Mouse (Mus musculus) lung, embryonic 15.5 days (tissue): ENCODE results near the gene Arntl2. TPM values are rescaled to one million over a fixed set of nuclear protein-coding genes. Genes with fewer than 3 reads are reported as not detected.
"Not testable (repeated sequence)": the region's sequence is repeated elsewhere in the genome, so short reads cannot be mapped to it uniquely, and the experiment has no call there.

Experiments used
- ATAC-seq: fragments of 200-750 bp; cut with Nextera tagmentation; 2 replicates; pipeline ENCODE4 v1.8.0; 2017; ENCODE audit warnings: moderate number of reproducible peaks, borderline replicate concordance; ENCODE audit not compliant: low FRiP score, low TSS enrichment; ENCODE audit errors: extremely low read depth
- H3K27ac ChIP-seq: fragments of 300-500 bp; sonication (generic); 2 replicates; pipeline ENCODE4 v1.5.1; 2015; ENCODE audit warnings: moderate library complexity, mild to moderate bottlenecking, inconsistent platforms
- H3K27me3 ChIP-seq: fragments of 300-500 bp; sonication (generic); 2 replicates; pipeline ENCODE4 v1.6.1; 2015; ENCODE audit warnings: inconsistent platforms
- H3K36me3 ChIP-seq: fragments of 300-500 bp; sonication (generic); 2 replicates; pipeline ENCODE4 v1.6.1; 2015; ENCODE audit warnings: inconsistent platforms
- H3K4me1 ChIP-seq: fragments of 300-500 bp; sonication (generic); 2 replicates; pipeline ENCODE4 v1.6.1; 2015; ENCODE audit warnings: inconsistent platforms
- H3K4me2 ChIP-seq: fragments of 300-500 bp; sonication (generic); 2 replicates; pipeline ENCODE4 v1.6.1; 2015; ENCODE audit warnings: inconsistent platforms, mild to moderate bottlenecking, moderate library complexity
- H3K4me3 ChIP-seq: fragments of 300-500 bp; sonication (generic); 2 replicates; pipeline ENCODE4 v1.5.1; 2015; ENCODE audit warnings: mild to moderate bottlenecking, inconsistent platforms
- H3K9ac ChIP-seq: fragments of 300-500 bp; sonication (generic); 2 replicates; pipeline ENCODE4 v1.6.1; 2015; ENCODE audit warnings: inconsistent platforms
- H3K9me3 ChIP-seq: fragments of 300-500 bp; sonication (generic); 2 replicates; pipeline ENCODE4 v1.6.1; 2016; ENCODE audit warnings: inconsistent platforms
- WGBS: fragments of 180-500 bp; shearing (Covaris S2); methylation state at CpG from one replicate; pipeline ENCODE4 v1.1.7; 2015; 5-methylcytosine and 5-hydroxymethylcytosine counted together
- polyA plus RNA-seq: library from polyadenylated mRNA; unstranded; fragments of >200 nt; fragmentation: Nextera tagmentation; extraction: Ambion mirVana; gene quantifications from 2 replicates; pipeline ENCODE4 v1.2.1, GENCODE M21; 2015

Gene Arntl2
- polyA plus RNA-seq, 1 experiment from 2014 or later, result 5.6 TPM

- Histone ChIP-seq H3K36me3 (no peaks in the 10 kb centered on the region; the same call in 1 of the 2 replicates), H3K4me2 (no peak overlapping the region), H3K9me3 (no peaks in the 10 kb centered on the region), H3K4me3 (no peak overlapping the region), H3K27ac (no peak overlapping the region), H3K4me1 (no peaks in the 10 kb centered on the region), H3K9ac (no peak overlapping the region), H3K27me3 (no peaks in the 10 kb centered on the region)
- ATAC-seq, result no peak
- WGBS, result 62% methylated on average over 4 of the region's 4 CpGs
Observed at GRCm38 (mm10) chr6:146760736-146761135, 35.1 kb upstream of the Arntl2 start.

- Histone ChIP-seq H3K27ac (no peak overlapping the region), H3K4me1 (no peaks in the 10 kb centered on the region), H3K27me3 (no peaks in the 10 kb centered on the region), H3K9ac (no peak overlapping the region), H3K36me3 (no peaks in the 10 kb centered on the region; the same call in 1 of the 2 replicates), H3K4me2 (no peak overlapping the region), H3K4me3 (no peak overlapping the region), H3K9me3 (no peaks in the 10 kb centered on the region)
- no peak for ATAC-seq
- WGBS, result 55% methylated on average over 5 of the region's 5 CpGs
Observed at GRCm38 (mm10) chr6:146762264-146762898, 33.5 kb upstream of the Arntl2 start.

DNA sequence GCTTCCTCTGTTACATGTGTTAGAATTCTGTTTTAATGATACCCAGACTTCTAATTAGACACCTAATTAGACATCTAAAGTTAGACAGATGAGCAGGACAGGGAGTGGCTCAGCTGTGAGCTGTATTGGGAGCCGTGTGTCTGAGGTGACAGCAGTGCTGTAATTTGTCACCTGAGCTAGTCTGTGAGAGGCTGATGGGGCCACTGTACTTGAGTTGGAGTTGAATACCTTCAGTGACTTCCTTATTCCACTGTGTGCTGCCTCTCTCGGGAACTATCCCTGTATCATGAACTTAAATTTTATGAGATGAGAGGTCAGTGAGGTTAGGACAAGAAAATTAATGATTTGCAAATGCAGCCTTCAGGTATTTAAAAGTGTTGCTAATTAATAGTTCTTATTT lies 31.3 kb upstream of the Arntl2 start:
- 32% methylated on average over 2 of the region's 2 CpGs for WGBS
- no peaks in the 10 kb centered on the region for H3K9me3 ChIP-seq
- peaks cover 10% of the 10 kb centered on the region for H3K36me3 ChIP-seq

DNA sequence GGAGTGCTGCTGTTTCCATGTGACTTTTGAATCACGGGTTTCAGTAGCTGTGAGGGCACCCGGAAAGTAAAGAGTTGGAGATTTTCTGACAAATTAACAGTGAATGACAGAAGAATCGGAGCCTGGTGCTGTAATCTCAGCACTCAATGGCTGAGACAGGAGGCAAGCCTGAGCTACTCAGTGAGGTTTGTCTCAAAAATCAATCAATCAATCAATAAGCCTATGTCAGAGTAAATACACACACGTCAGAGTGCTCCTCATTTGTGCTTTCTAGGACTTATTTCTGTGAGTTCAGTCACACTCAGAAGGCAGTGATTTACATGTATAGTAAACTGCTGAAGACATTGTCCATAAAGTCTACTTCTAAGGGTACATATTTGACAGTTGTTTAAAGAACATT lies 30.6 kb upstream of the Arntl2 start:
- Histone ChIP-seq H3K9me3 (no peaks in the 10 kb centered on the region), H3K4me2 (no peak overlapping the region), H3K36me3 (peaks cover 10% of the 10 kb centered on the region), H3K4me3 (no peak overlapping the region), H3K27ac (no peak overlapping the region), H3K27me3 (no peaks in the 10 kb centered on the region), H3K4me1 (no peaks in the 10 kb centered on the region; the same call in 1 of the 2 replicates), H3K9ac (no peak overlapping the region)
- 50% methylated on average over 4 of the region's 4 CpGs for WGBS
- no peak for ATAC-seq

More for the DNA sequence above, 31.3 kb upstream of the Arntl2 start:
- no peak overlapping the region for H3K4me3 ChIP-seq
- no peak for ATAC-seq
- no peak overlapping the region for H3K27ac ChIP-seq
- H3K4me1 ChIP-seq, result no peaks in the 10 kb centered on the region
- H3K4me2 ChIP-seq, result no peak overlapping the region
- no peak overlapping the region for H3K9ac ChIP-seq
- H3K27me3 ChIP-seq, result no peaks in the 10 kb centered on the region

GRCm38 (mm10) chr6:146768813-146769404 lies 26.9 kb upstream of the Arntl2 start:
- whole genome bisulfite sequencing, result 89% methylated on average over 10 of the region's 10 CpGs

DNA sequence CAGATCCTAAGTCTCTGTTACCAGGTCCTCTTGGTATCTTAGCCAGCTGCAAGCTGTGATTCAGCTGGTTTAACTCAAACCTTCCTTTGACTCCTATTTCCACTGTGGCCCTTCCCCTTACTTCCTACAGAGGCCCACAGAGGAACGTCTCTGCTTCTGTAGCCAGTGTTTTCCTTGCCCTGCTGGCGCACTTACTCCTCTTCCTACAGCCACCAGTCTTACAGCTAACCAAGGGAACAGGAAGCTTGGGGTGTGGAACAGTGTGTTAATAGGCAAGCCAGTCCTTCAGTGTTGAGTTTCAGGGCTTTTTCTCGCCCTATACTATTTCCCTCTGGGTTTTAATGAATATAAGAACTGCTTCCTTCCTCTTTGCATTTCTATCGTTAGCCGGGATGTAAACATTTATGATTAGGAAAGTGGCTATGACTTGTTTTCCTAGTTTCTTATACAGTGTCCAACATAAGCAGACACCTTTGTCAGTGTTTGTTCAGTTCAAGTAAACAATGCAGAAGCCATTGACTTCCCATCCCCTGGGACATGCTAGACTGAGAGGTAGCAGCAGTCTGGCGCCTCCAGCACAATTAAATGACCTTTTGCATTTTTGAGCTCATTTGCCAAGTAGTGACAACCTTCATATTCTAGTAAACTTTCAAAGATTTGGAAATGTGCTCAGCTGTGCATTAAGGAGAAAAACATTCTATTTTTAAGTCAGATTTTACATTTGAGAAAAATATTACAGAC lies 25.7 kb upstream of the Arntl2 start:
- Histone ChIP-seq H3K9me3 (no peaks in the 10 kb centered on the region), H3K4me2 (no peak overlapping the region), H3K4me1 (no peaks in the 10 kb centered on the region; the same call in 1 of the 2 replicates), H3K36me3 (peaks cover 10% of the 10 kb centered on the region), H3K27me3 (no peaks in the 10 kb centered on the region), H3K4me3 (no peak overlapping the region), H3K9ac (no peak overlapping the region), H3K27ac (no peak overlapping the region)
- 53% methylated on average over 6 of the region's 6 CpGs for WGBS
- no peak for ATAC-seq

More at GRCm38 (mm10) chr6:146768813-146769404, 26.9 kb upstream of the Arntl2 start:
- Histone ChIP-seq H3K27me3 (no peaks in the 10 kb centered on the region), H3K27ac (no peak overlapping the region), H3K4me2 (no peak overlapping the region), H3K9me3 (no peaks in the 10 kb centered on the region), H3K4me1 (no peaks in the 10 kb centered on the region; the same call in 1 of the 2 replicates), H3K9ac (no peak overlapping the region), H3K4me3 (no peak overlapping the region), H3K36me3 (peaks cover 10% of the 10 kb centered on the region)
- no peak for ATAC-seq

- Histone ChIP-seq H3K27me3 (no peaks in the 10 kb centered on the region), H3K4me3 (no peak overlapping the region), H3K4me1 (no peaks in the 10 kb centered on the region; the same call in 1 of the 2 replicates), H3K4me2 (no peak overlapping the region), H3K36me3 (peaks cover 10% of the 10 kb centered on the region), H3K9me3 (no peaks in the 10 kb centered on the region), H3K27ac (no peak overlapping the region), H3K9ac (no peak overlapping the region)
- 84% methylated on average over 5 of the region's 5 CpGs for WGBS
- ATAC-seq, result no peak
Observed at GRCm38 (mm10) chr6:146770808-146771207, 25.0 kb upstream of the Arntl2 start.

- H3K27ac ChIP-seq, H3K4me1 ChIP-seq, H3K9ac ChIP-seq, H3K4me2 ChIP-seq, H3K27me3 ChIP-seq, H3K36me3 ChIP-seq, ATAC-seq, H3K4me3 ChIP-seq, H3K9me3 ChIP-seq: not testable (repeated sequence)
- 65% methylated on average over 8 of the region's 8 CpGs for WGBS
Observed at GRCm38 (mm10) chr6:146775864-146776263, 20.0 kb upstream of the Arntl2 start.

GRCm38 (mm10) chr6:146776610-146777389 lies 19.1 kb upstream of the Arntl2 start:
- 0 out of 2 replicates have a peak, but pooled peaks cover 7% of the 10 kb centered on the region for H3K4me1 ChIP-seq
- no peak overlapping the region for H3K4me2 ChIP-seq
- WGBS, result 14% methylated on average over 2 of the region's 2 CpGs
- no peak overlapping the region for H3K9ac ChIP-seq
- H3K36me3 ChIP-seq, result no peaks in the 10 kb centered on the region
- H3K9me3 ChIP-seq, result no peaks in the 10 kb centered on the region
- no peak overlapping the region for H3K4me3 ChIP-seq
- no peaks in the 10 kb centered on the region for H3K27me3 ChIP-seq
- ATAC-seq, result peak; percentile 80; the same call in 1 of the 2 replicates
- no peak overlapping the region for H3K27ac ChIP-seq

- 82% methylated on average over 3 of the region's 3 CpGs for WGBS
- Histone ChIP-seq H3K27ac (no peak overlapping the region), H3K4me3 (no peak overlapping the region), H3K4me2 (no peak overlapping the region), H3K27me3 (no peaks in the 10 kb centered on the region), H3K4me1 (0 out of 2 replicates have a peak, but pooled peaks cover 7% of the 10 kb centered on the region), H3K9ac (no peak overlapping the region), H3K36me3 (no peaks in the 10 kb centered on the region), H3K9me3 (no peaks in the 10 kb centered on the region)
- ATAC-seq, result no peak
Observed at GRCm38 (mm10) chr6:146778055-146778454, 17.8 kb upstream of the Arntl2 start.

DNA sequence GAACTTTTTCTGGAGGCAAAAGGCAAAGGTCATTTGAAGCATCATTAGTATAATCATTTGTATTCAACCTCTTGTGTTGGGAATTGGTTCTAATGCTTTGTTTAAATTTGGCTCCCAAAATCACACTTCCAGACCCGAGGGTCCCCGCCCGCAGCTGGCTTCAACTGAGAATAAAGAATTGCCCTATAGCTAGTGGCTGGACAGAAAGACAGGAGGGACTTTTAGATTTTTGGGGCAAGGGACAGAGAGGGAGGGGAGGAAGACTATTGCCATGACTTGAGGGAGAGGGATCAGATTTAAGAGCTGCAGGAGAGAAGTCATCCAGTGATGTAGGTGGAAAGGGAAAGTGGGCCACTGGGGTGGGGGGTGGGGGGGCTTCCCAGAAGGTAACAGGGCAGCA lies 14.3 kb upstream of the Arntl2 start:
- H3K9ac ChIP-seq, result no peak overlapping the region
- ATAC-seq, result no peak
- 74% methylated on average over 3 of the region's 3 CpGs for WGBS

More for the DNA sequence above, 14.3 kb upstream of the Arntl2 start:
- no peaks in the 10 kb centered on the region for H3K27me3 ChIP-seq
- 0 out of 2 replicates have a peak, but pooled peaks cover 4% of the 10 kb centered on the region for H3K4me1 ChIP-seq
- no peak overlapping the region for H3K27ac ChIP-seq
- H3K9me3 ChIP-seq, result no peaks in the 10 kb centered on the region
- H3K4me3 ChIP-seq, result no peak overlapping the region
- no peaks in the 10 kb centered on the region for H3K36me3 ChIP-seq
- no peak overlapping the region for H3K4me2 ChIP-seq
